Mouse (Mus musculus): ENCODE results near the gene Acsf2. TPM values are rescaled to one million over a fixed set of nuclear protein-coding genes. Genes with fewer than 3 reads are reported as not detected.
A peak's percentile ranks its signal among the peaks of the same experiment; 100 is the strongest.

Acsf2 gene
- polyA plus RNA-seq, 1 experiment from 2014 or later, result 1.4 TPM

DNA sequence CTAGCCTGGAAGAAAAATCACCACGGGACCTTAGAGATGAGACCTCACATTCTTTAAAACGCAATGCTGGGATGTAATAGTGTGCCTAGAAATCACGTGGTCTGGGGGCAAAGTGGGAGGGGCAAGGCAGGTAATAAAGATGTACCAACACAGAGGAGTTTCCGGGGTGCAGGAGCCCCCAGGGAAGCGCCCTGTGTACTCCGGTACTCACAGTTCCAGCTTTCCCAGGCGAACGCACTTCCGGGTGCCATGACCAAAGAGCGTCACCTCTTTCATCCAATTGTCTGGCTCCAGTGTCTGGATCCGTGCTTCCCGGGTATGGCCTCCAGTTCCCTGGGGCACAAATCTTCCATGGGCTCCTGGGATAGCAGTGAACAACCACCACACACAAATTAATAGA is 58.3 kb downstream of the Acsf2 start:
- 87% methylated on average over 12 of the region's 12 CpGs for WGBS
- Histone ChIP-seq H3K36me3 (ENCODE audit: poor library complexity, severe bottlenecking) (0 out of 2 replicates have a peak, but pooled peaks cover 8% of the 10 kb centered on the region), H3K4me2 (no peak overlapping the region), H3K27ac (no peak overlapping the region), H3K9ac (no peak overlapping the region), H3K27me3 (no peaks in the 10 kb centered on the region), H3K9me3 (replicated peaks) (no peaks in the 10 kb centered on the region), H3K4me3 (no peak overlapping the region), H3K4me1 (peaks cover 12% of the 10 kb centered on the region)
- no peak for ATAC-seq

- Histone ChIP-seq H3K4me3 (no peak overlapping the region), H3K36me3 (ENCODE audit: poor library complexity, severe bottlenecking) (0 out of 2 replicates have a peak, but pooled peaks cover 8% of the 10 kb centered on the region), H3K9me3 (replicated peaks) (no peaks in the 10 kb centered on the region), H3K27me3 (no peaks in the 10 kb centered on the region), H3K4me2 (no peak overlapping the region), H3K9ac (no peak overlapping the region), H3K27ac (no peak overlapping the region), H3K4me1 (peaks cover 7% of the 10 kb centered on the region; the same call in 1 of the 2 replicates)
- 83% methylated on average over 4 of the region's 4 CpGs for WGBS
- ATAC-seq, result no peak
These were observed 59.3 kb downstream of the Acsf2 start for GRCm38 (mm10) chr11:94542400-94542799.

GRCm38 (mm10) chr11:94539761-94540160 is 61.9 kb downstream of the Acsf2 start:
- no peak for ATAC-seq
- H3K27me3 ChIP-seq, result no peaks in the 10 kb centered on the region
- 0 out of 2 replicates have a peak, but pooled peaks cover 8% of the 10 kb centered on the region for H3K36me3 ChIP-seq (ENCODE audit: poor library complexity, severe bottlenecking)
- no peak overlapping the region for H3K9ac ChIP-seq
- H3K4me2 ChIP-seq, result no peak overlapping the region
- peaks cover 6% of the 10 kb centered on the region; the same call in 1 of the 2 replicates for H3K4me1 ChIP-seq
- 84% methylated on average over 7 of the region's 7 CpGs for WGBS
- no peak overlapping the region for H3K27ac ChIP-seq
- no peaks in the 10 kb centered on the region for H3K9me3 ChIP-seq (replicated peaks)
- no peak overlapping the region for H3K4me3 ChIP-seq

- Histone ChIP-seq H3K9ac (no peak overlapping the region), H3K27ac (no peak overlapping the region), H3K4me2 (no peak overlapping the region), H3K4me3 (no peak overlapping the region), H3K36me3 (ENCODE audit: poor library complexity, severe bottlenecking) (0 out of 2 replicates have a peak, but pooled peaks cover 8% of the 10 kb centered on the region), H3K4me1 (no peaks in the 10 kb centered on the region), H3K9me3 (replicated peaks) (no peaks in the 10 kb centered on the region), H3K27me3 (no peaks in the 10 kb centered on the region)
- 70% methylated on average over 8 of the region's 8 CpGs for WGBS
- ATAC-seq, result no peak
These were observed 62.9 kb downstream of the Acsf2 start for GRCm38 (mm10) chr11:94538733-94539292.

DNA sequence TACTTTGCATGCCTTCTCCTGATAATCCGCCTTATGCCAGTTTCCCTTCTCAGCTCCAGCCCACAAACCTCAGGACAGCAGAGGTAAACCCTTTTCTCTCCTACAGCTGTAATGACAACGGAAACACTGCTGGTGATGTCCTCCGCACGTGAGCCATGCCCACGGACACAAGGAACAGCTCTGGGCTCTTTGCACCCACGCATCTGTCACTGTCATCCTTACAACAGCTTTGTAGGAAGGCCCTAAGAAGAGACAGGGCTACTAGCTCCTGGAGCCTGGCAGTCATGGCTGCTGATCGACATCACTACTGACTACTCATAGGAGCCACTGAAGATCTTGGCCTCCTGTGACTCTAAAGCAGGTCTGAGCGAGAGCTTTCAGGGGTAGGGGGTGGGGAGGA is 68.5 kb downstream of the Acsf2 start:
- Histone ChIP-seq H3K4me1 (no peaks in the 10 kb centered on the region), H3K4me2 (no peak overlapping the region), H3K36me3 (ENCODE audit: poor library complexity, severe bottlenecking) (no peaks in the 10 kb centered on the region), H3K27me3 (no peaks in the 10 kb centered on the region), H3K27ac (no peak overlapping the region), H3K9me3 (replicated peaks) (no peaks in the 10 kb centered on the region), H3K4me3 (no peak overlapping the region), H3K9ac (no peak overlapping the region)
- no peak for ATAC-seq
- 82% methylated on average over 8 of the region's 8 CpGs for WGBS

GRCm38 (mm10) chr11:94528879-94529278 is 72.8 kb downstream of the Acsf2 start:
- Histone ChIP-seq H3K27ac (no peak overlapping the region), H3K4me2 (no peak overlapping the region), H3K36me3 (ENCODE audit: poor library complexity, severe bottlenecking) (no peaks in the 10 kb centered on the region), H3K27me3 (no peaks in the 10 kb centered on the region), H3K9ac (no peak overlapping the region), H3K9me3 (replicated peaks) (no peaks in the 10 kb centered on the region), H3K4me1 (peaks cover 4% of the 10 kb centered on the region; the same call in 1 of the 2 replicates), H3K4me3 (no peak overlapping the region)
- WGBS, result 41% methylated on average over 3 of the region's 3 CpGs
- no peak for ATAC-seq

GRCm38 (mm10) chr11:94526171-94526879 is 75.3 kb downstream of the Acsf2 start:
- no peaks in the 10 kb centered on the region for H3K36me3 ChIP-seq (ENCODE audit: poor library complexity, severe bottlenecking)
- no peaks in the 10 kb centered on the region for H3K27me3 ChIP-seq
- H3K4me2 ChIP-seq, result no peak overlapping the region
- WGBS, result 54% methylated on average over 9 of the region's 9 CpGs
- H3K4me3 ChIP-seq, result no peak overlapping the region
- no peak for ATAC-seq
- no peak overlapping the region for H3K27ac ChIP-seq
- no peak overlapping the region for H3K9ac ChIP-seq
- no peaks in the 10 kb centered on the region for H3K9me3 ChIP-seq (replicated peaks)
- peaks cover 10% of the 10 kb centered on the region; the same call in 1 of the 2 replicates for H3K4me1 ChIP-seq

GRCm38 (mm10) chr11:94521219-94521843 is 80.3 kb downstream of the Acsf2 start, which contains the start of gene Mycbpap:
Gene Mycbpap (minus strand): TSS chr11:94521742.
- peak; percentile 71 for ATAC-seq
- WGBS, result 2% methylated on average over 39 of the region's 42 CpGs
- Histone ChIP-seq H3K9ac (peak within 1 kb of the TSS; percentile 70), H3K27ac (no peak within 1 kb of the TSS), H3K36me3 (ENCODE audit: poor library complexity, severe bottlenecking) (no peaks in the 10 kb centered on the region), H3K4me1 (peaks cover 14% of the 10 kb centered on the region; the same call in 1 of the 2 replicates), H3K4me3 (peak within 1 kb of the TSS; percentile 51), H3K4me2 (peak within 1 kb of the TSS; percentile 94), H3K9me3 (replicated peaks) (no peaks in the 10 kb centered on the region), H3K27me3 (no peaks in the 10 kb centered on the region)

DNA sequence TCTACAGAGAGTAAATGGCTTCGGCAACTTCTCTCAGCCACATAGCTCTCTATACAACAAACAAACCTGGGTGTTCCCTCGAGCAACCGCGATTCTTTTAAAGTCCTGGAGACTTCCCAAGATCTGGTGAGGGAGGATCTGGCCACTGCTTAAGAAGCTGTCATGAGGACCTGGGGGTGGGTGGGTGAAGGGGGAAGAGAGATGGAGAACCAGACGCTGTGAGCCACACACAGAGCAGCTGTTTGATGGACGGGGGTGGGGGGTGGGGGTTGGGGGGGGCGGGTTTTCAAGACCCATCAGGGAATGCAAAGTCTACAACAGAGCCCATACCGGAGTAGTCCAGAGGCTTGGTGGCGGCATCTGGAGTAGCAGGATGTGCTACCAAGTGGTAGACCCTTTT is 88.2 kb downstream of the Acsf2 start:
- 80% methylated on average over 9 of the region's 9 CpGs for whole genome bisulfite sequencing
- H3K27me3 ChIP-seq, result no peaks in the 10 kb centered on the region
- no peaks in the 10 kb centered on the region for H3K4me1 ChIP-seq
- no peak overlapping the region for H3K4me3 ChIP-seq
- no peaks in the 10 kb centered on the region for H3K9me3 ChIP-seq (replicated peaks)
- no peak overlapping the region for H3K9ac ChIP-seq
- H3K36me3 ChIP-seq (ENCODE audit: poor library complexity, severe bottlenecking), result no peaks in the 10 kb centered on the region
- no peak overlapping the region for H3K27ac ChIP-seq
- no peak for ATAC-seq
- H3K4me2 ChIP-seq, result no peak overlapping the region

DNA sequence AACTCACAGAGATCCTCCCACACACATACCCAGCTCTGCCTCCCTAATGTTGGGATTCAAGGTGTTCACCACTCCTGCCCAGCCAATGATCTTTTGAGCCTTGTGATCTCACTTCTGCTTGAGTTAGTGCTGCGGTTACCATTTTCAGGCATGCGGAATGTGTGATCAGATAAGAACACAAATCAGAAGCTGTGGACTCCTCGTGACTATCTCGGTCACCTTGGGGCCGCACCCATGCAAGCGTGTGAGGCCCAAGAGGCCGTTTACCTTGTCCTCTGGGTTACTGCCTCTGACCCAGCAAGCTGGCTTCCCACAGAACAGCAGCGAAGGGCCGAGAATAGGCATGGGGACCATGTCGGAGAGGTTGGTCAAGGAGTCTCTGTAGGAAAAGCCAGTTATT is 92.7 kb downstream of the Acsf2 start:
- WGBS, result 93% methylated on average over 10 of the region's 10 CpGs
- H3K4me1 ChIP-seq, result no peaks in the 10 kb centered on the region
- no peak overlapping the region for H3K4me2 ChIP-seq
- H3K9me3 ChIP-seq (replicated peaks), result no peaks in the 10 kb centered on the region
- H3K36me3 ChIP-seq (ENCODE audit: poor library complexity, severe bottlenecking), result no peaks in the 10 kb centered on the region
- no peak overlapping the region for H3K9ac ChIP-seq
- ATAC-seq, result no peak
- no peaks in the 10 kb centered on the region for H3K27me3 ChIP-seq
- H3K27ac ChIP-seq, result no peak overlapping the region
- no peak overlapping the region for H3K4me3 ChIP-seq

Data from forebrain, embryonic 13.5 days (tissue).